Mouse (Mus musculus) hindlimb bud, embryonic 11.5 days (tissue): ENCODE measurements around the gene Pla2r1.

ENCODE experiments used
- DNase-seq: peaks from one replicate; pipeline ENCODE4 v3.0.0-alpha.2; 2012; ENCODE audit warnings: low read depth, low spot score; ENCODE audit errors: extremely low spot score

Pla2r1 gene

DNA sequence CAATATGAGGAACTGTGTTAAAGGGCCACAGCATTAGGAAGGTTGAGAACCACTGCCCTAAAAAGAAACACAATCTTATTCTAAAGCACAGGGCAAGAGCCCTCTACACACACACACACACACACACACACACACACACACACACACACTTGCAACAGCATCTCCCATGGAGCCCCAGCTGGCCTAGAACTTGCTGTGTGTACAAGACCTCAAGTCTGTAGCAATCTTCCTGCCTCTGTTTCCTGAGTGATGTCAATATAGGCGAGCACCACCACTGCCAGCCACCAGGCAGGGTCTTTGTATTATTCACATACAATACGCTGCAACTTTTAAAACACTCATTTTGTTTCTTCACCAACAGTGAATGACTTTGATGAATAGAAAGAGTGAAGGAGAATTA, 145.7 kb downstream of the Pla2r1 start:
- DNase-seq: no peak

DNA sequence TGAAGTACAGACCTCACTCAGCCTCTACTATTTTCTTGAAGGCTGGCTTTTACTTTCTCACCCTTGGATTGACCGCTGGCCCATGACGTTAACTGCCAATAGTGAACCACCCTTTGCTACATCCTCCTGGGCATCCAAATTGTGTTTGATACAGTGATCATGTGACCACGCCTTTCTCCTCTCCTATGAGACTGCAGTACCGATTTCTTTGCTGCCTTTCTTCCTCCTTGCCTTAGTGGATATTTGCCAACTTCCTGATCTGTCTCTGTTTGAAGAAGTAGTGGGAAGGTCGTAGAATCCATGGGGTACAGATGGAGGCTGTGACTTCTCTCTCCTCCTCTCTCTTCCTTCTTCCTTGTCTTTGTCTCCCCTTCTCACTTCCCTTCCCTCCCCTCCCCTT, 147.7 kb downstream of the Pla2r1 start:
- DNase-seq: no peak

DNA sequence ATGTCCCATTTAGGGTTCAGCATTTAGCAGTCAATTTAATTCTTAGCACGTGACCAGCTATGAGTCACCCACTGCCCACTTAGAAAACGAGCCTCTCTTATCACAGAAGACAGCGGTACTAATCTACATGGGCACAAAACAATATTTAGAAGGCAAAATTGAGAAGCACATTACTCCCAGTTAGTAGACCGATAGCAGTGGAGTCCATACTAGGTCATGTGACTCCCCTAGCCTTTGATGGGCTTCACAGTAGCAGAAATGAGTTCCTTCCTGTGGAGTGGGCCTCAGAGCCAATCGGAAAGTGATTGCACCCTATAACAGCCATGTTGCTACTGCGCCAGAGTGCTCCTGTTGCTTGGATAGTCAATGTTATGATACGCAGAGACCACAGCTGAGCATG, 148.3 kb downstream of the Pla2r1 start:
- no peak for DNase-seq

DNA sequence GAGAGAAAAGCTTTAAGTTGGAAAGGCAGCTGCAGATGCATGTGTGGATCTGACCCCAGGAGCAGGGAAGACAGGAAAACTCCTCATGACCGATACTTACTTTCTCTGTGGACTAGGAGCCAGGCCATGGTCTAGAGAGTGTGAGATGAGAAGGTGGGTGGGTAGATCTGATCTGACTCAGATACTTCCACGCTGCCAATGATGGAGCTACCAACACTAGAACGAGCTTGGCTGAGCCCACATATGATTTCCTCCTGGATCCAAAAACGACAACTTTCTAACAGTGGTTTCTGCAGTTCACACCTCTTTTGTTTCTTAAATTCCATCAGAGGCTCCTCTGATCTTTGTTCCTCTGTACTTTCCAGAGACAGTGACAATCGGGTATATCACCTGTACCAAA, 151.4 kb downstream of the Pla2r1 start:
- no peak for DNase-seq

DNA sequence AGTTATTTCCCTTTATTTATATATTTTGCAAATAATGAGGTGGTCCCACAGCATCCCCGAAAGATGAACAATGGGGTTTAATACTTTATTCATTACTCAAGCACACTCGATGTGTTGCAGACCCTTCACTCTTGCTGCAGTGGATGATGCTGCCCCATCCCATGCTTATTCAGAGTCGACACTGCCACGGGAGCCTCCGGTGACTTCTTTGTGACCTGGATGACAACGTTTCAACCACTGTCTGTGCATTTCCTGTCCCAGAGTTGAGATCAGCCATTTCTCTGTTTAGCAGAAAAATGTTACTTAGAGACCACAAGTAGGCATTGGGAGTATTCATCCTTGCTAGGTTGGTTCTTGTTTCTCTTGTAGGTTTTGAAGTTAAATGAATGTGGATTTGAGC, 159.3 kb downstream of the Pla2r1 start:
- DNase-seq: no peak

DNA sequence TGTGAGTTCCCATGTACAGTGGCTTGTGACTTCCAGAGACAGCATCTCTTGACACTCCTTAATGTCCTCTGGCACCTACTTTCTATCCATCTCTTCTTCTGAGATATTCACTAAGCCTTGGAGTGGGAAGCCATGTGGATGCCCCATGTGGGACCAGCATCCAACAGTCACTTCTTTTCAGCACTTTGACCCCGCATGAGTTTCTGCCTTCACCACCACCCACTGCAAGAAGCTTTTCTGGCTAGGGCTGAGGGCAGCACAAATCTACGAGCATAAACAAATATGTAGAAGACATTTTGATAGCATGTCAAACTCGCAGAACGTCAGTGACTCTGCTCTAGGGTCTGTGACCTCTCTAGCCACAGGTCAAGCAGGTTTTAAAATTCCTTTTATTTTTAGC, 160.8 kb downstream of the Pla2r1 start:
- DNase-seq: no peak

DNA sequence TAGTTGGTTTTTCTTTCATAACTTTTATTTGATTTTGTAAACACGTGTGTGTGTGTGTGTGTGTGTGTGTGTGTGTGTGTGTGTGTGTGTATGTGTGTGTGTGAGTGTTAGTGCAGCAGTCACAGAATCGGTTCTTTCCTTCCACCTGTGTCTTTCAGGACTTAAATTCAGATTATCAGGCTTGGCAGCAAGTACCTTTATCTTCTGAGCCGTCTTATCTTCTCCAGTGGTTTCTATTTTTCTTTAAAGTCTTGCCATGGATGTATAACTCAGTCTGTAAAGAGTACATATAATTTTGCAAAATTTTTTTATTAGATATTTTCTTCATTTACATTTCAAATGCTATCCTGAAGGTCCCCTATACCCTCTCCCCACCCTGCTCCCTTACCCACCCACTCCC, 165.7 kb downstream of the Pla2r1 start:
- DNase-seq: no peak

DNA sequence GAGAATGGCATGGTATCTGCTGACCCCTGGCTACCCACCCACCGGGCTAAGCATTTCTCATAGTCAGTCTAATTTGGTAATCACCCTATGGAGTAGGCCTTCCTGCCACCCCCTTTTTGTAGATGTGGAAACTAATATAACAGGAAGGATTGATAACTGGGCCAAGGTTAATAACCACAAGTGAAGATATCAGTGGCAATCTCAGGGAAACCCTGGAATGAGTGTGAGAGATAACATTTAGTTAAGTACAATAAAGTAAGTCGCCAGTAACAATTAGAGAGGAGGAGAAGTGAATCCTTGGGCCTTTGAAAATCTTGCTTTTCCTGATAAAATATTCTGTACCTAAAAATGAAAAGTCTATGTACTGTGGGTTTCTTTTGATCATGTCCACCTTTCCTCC, 166.3 kb downstream of the Pla2r1 start:
- DNase-seq: no peak

DNA sequence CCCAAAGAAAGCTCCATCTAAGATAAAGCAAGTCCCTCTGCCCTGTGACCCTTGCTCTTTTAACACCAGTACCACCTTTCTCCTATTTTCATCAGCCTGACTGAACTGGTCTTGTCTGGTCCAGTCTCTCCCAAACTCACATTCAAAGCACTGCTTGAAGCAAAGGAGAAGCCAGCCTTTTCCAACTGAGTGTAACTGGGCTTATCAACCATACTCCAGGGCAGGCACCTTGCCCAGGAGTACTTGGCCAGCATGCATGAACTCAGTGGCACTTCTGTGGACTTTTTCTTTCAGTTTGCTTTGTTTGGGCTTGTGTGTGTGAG, 168.4 kb downstream of the Pla2r1 start:
- DNase-seq: no peak

DNA sequence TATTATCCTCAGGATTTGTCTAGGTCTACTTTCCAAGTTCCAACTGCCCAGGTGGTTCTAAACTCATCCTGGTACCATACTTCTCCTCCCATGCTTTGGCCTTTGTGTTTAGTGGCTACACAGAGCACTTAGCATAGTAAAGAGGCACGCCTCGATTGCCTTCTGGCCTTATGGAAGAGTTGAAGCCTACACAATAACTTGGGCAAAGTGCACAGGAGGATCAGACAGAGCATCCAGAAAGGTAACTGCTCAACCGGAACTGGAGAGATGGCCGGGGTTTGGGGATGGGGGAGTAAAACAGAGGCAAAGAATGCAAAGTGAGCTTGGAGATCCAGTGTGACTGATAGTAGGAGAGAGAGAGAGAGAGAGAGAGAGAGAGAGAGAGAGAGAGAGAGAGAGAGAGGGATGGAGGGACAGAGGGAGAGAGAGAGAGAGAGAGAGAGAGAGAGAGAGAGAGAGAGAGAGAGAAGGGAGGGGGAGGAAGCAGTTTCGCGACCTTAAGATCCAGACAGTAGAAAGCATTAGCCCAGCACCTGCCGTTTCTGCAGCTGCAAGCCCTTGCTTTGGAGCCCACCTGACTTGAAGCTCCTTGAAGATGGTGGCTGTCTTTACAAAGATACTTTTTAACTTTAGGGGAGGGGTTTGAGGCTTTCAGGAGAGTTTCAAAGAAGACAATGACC, 168.9 kb downstream of the Pla2r1 start:
- no peak for DNase-seq

DNA sequence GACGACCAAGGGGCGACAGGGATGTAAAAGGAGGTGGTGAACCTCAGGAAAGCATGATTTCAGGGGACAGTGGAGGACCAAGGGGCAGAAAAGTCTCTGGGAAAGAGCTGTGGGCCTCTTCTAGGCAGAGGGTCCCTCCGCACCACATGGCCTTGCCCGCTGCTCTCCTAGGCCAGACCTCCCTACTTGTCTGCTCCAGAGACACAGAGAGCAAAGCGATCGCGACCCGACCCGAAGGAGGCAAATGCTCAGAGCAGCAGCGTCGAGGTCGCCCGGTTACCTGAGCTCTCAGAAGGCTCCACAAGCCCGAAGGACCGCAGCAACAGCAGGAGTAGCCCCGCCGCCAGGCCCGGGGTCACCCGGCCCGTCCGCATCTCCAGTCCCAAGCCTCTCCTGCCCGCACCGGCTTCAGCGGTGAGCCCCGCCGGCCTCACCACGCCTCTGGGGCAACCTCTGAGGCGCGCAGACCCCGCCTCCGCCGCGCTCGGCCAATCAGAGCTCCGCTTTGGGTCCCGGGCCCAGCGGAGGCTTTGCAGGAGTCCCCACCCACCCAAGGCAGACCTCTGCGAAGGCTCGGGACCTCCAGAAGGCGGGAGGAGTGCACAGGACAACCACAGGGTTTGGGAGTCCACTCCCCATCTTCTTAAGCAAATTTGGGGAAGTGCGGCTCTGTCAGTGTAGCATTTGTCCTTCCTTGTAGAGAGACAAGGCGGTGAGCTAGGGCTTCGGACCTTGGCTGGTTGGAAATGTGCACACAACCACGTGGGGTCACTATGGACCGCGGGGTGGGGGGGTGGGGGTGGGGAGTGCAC, 170.0 kb downstream of the Pla2r1 start, which contains the start of gene Ly75:
TSS of gene Ly75 (minus strand) at position 446 of the 812 bp plus-strand sequence.
- DNase-seq: peak; percentile 54

DNA sequence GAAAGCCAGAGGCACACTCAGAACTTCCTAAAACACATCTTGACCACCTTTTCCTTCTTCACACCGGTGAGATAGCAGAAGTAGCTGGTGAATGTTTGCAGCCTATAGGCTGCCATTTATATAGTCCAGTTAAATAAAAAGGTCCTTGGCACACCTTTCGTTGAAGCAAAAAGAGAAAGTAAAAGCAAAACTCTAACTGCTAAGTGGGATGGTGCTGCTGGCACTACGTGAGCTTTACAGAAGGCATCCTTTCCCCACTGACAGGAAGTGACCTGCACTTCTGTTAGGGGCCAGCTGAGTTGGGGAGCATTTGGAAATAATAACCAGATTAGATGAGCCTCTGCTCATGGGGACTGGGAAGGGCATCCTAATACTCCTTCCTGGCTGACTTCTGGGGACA, 170.8 kb downstream of the Pla2r1 start:
- no peak for DNase-seq

DNA sequence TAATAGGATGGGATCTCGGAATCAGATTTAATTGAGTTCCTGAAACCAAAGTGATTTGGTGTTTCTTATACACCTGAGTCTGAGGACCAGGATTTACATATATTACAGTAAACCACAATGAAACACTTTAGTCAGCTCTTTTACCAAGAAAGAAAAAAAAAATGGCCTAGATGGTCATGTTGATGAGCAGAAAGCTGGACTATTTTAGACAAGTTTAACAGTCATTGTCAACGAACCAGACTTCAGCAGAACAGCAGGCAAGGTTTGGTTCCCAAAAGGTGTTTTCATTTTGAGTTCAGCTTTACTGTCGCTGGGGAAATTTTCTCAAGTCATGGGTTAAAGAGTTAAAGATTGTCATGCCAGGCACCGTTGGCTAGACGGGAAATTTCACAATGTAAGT, 175.8 kb downstream of the Pla2r1 start:
- no peak for DNase-seq

DNA sequence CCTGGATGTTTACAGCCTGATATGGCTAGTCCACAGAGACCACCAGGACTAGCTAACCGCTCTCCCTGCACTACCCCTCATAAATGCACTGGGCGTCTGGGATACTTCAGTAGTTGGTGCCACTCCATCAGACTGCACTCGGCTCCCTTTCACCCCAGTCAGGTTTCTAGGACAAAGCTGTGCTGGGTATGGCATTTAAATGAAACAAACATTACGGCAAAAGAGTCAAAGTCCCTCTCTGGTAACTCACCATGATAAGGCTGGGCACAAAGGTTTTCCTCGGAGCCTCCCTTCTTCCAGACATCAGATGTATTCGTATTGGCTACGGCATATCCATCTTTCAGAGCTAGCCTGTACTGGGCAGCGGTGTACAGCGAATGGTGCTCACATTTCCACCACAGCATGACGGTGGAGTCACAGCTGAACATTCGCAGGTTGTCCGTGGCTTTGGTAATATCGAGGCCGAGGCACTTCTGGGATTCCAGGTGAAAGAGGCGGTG, 177.4 kb downstream of the Pla2r1 start:
- DNase-seq: no peak

DNA sequence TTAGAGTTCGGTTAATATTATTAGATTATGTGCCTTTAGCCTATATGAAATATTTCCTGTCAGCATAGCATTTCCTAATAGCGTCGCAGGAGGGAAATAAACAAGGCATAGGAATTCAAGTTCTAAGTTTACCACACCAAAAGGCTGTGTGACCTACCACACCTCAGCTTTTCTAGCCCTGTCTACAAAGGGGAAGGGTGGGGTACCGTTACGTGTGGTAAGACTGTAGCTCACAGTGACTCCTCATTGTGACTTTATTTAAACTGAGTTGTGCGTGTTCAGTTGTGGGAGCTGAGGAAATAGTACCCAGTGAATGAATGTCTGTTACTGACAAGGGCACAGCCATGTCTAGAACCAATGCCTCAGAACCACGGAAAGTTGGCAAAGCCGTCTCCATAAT, 178.0 kb downstream of the Pla2r1 start:
- DNase-seq: no peak

DNA sequence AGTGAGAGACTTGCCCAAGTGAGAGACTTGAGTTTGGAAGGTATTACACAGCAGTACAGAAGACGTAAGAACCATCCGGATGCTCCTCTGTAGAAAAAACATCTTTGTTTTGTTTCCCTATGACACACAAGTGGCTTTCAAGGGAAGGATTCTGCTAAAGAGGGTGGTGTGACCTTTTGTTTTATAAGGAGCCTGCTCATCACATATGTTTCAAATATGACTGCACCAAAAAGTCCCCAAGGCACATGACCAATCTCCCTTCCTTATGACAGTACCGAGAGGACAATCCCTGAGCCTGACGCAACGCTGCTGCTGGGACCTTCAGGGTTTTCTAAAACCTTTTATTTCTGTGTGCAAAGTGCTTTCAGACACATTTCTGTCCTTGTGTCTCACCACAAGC, 182.9 kb downstream of the Pla2r1 start:
- no peak for DNase-seq

DNA sequence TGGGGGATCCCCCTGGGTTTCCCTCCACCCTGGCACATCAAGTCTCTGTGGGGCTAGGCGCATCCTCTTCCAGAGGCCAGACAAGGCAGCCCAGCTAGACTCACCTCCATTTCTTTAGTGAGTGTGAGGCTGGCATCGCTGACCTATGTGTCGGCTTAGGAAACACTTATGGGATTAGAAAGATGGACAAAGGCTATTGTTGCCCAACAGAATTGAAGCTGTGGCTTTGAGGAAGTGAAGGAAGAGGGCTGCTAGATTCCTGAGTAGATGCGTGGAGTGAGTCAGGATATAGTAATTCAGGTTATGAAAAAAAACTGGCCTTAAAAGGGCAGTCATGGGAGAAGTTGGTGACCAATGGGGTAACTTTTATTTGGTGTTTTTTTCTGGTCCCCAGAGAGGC, 183.7 kb downstream of the Pla2r1 start:
- DNase-seq: no peak

DNA sequence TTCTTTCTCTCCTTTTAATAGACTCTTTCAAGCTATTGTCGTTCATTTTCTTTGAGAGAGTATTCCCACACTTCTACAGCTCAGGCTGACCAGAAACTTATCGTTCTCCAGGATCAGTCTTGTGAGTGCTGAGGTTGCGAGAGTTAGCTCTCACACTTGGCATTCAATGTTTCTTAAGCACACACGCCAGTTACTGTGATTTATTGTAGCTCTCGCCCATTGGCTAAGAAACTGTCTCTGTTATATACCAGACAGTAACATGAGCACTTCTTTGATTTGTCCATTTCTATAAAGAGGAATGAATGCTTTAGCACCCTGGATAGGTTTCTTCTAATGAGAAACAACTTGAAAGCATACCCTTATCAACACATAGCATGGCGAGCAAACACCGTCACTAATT, 185.2 kb downstream of the Pla2r1 start:
- DNase-seq: no peak
